Mouse (Mus musculus) T-cell, adult 2 months (primary cell): ENCODE data around the gene Lbh.

ENCODE experiments used
- DNase-seq: peaks from one replicate; pipeline ENCODE4 v3.0.0; 2022; ENCODE audit warnings: low spot score

Lbh gene

GRCm38 (mm10) chr17:72973041-72973440, 54.9 kb downstream of the Lbh start:
- DNase-seq = no peak

GRCm38 (mm10) chr17:72976258-72977231, 58.4 kb downstream of the Lbh start:
- no peak for DNase-seq

- DNase-seq = no peak
These were observed 59.5 kb downstream of the Lbh start for GRCm38 (mm10) chr17:72977616-72978015.

- DNase-seq = no peak
These were observed 64.1 kb downstream of the Lbh start for GRCm38 (mm10) chr17:72982156-72982555.

- no peak for DNase-seq
These were observed 65.4 kb downstream of the Lbh start for GRCm38 (mm10) chr17:72983471-72983870.

DNA sequence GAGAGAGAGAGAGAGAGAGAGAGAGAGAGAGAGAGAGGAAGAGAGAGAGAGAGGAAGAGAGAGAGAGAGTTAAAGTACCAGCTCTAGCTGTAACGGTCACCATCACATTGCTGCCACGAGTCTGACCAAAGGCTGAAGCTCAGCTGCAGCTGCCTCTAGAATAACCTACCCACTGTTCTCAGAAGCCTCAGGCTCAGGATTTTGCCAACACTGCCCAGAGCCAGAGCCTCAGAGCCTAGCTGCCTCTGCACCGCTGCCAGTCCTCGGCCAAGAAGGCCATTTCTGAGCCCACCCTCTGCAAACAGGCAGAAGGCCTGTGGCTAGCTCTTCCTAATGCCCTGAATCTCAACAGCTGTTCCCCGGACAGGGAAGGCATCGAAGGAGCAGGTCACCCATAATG, 70.9 kb downstream of the Lbh start:
- no peak for DNase-seq
